Mouse (Mus musculus) CH12.LX (cell line): ENCODE results near the gene Mob3b. TPM values are rescaled to one million over a fixed set of nuclear protein-coding genes. Genes with fewer than 3 reads are reported as not detected.

Source experiments
- DNase-seq: peaks from one replicate; pipeline ENCODE4 v3.0.0-alpha.2; 2013; ENCODE audit errors: extremely low read depth
- H3K27ac ChIP-seq: 2 replicates; pipeline ENCODE4 v1.5.1; 2012; ENCODE audit warnings: low read depth, mild to moderate bottlenecking, control low read depth, moderate library complexity; ENCODE audit not compliant: insufficient read depth
- H3K27me3 ChIP-seq: replicated peaks from 2 replicates; pipeline ENCODE3; 2012; ENCODE audit warnings: inconsistent platforms
- H3K36me3 ChIP-seq, 2 experiments: replicated peaks in 1 of 2; 2 replicates each; pipeline versions ENCODE3 to v1.6.1; 2012; ENCODE audit warnings: inconsistent platforms in 1 of 2, low read length in 1 of 2, mild to moderate bottlenecking in 1 of 2, mixed read lengths in 1 of 2, moderate library complexity in 1 of 2; ENCODE audit not compliant: control insufficient read depth in 1 of 2, insufficient read depth in 1 of 2
- H3K4me1 ChIP-seq, 2 experiments: 2 replicates each; pipeline ENCODE4 v1.6.1; 2012; ENCODE audit warnings: inconsistent platforms in 1 of 2, moderate library complexity in 1 of 2; ENCODE audit not compliant: insufficient read depth in 2 of 2, control insufficient read depth in 1 of 2
- H3K4me2 ChIP-seq: 2 replicates; pipeline ENCODE4 v1.6.1; 2012; ENCODE audit warnings: low read depth, mild to moderate bottlenecking, control low read depth; ENCODE audit not compliant: poor library complexity, insufficient read depth, severe bottlenecking
- H3K4me3 ChIP-seq, 3 experiments: fragments of 150-350 bp in 1 of 3; sonication (generic) in 1 of 3; replicated peaks in 1 of 3; 2 replicates each; pipeline versions ENCODE3 to v1.5.1; 2011 to 2012; ENCODE audit warnings: low read depth in 2 of 3, low read length in 2 of 3, mild to moderate bottlenecking in 2 of 3, moderate library complexity in 2 of 3, control low read depth in 1 of 3, improper control_type of control experiment in 1 of 3, inconsistent platforms in 1 of 3, mixed read lengths in 1 of 3; ENCODE audit not compliant: poor library complexity in 1 of 3
- H3K79me2 ChIP-seq: replicated peaks from 2 replicates; pipeline ENCODE4 v1.6.1; 2012; ENCODE audit warnings: mild to moderate bottlenecking, moderate library complexity; ENCODE audit not compliant: control insufficient read depth, poor library complexity, insufficient read depth, severe bottlenecking; ENCODE audit errors: extremely low read depth
- H3K9ac ChIP-seq: 2 replicates; pipeline ENCODE4 v1.6.1; 2012; ENCODE audit warnings: low read depth, mild to moderate bottlenecking, control low read depth, moderate library complexity; ENCODE audit not compliant: insufficient read depth
- H3K9me3 ChIP-seq: replicated peaks from 2 replicates; pipeline ENCODE3; 2012; ENCODE audit warnings: low read length, inconsistent platforms, mixed read lengths
- CHD2 ChIP-seq: IDR thresholded peaks from 2 replicates; pipeline ENCODE4 v1.6.1; 2011; ENCODE audit warnings: low read length, improper control_type of control experiment
- E2F4 ChIP-seq: IDR thresholded peaks from 2 replicates; pipeline ENCODE4 v1.6.1; 2011; ENCODE audit warnings: low read depth, low read length, improper control_type of control experiment; ENCODE audit not compliant: insufficient replicate concordance
- ELF1 ChIP-seq: IDR thresholded peaks from 2 replicates; pipeline ENCODE4 v1.6.1; 2014; ENCODE audit warnings: low read depth, mild to moderate bottlenecking, inconsistent platforms, low read length, improper control_type of control experiment
- EP300 ChIP-seq: IDR thresholded peaks from 2 replicates; pipeline ENCODE4 v1.6.1; 2011; ENCODE audit warnings: low read length, improper control_type of control experiment
- ETS1 ChIP-seq: conservative IDR thresholded peaks from 2 replicates; pipeline ENCODE4 v1.6.1; 2012; ENCODE audit warnings: low read depth, mild to moderate bottlenecking, inconsistent platforms, low read length, improper control_type of control experiment, moderate library complexity
- GABPA ChIP-seq: IDR thresholded peaks from 2 replicates; pipeline ENCODE4 v1.6.1; 2012; ENCODE audit warnings: low read depth, low read length, improper control_type of control experiment, inconsistent platforms; ENCODE audit not compliant: insufficient replicate concordance
- IRF4 ChIP-seq: IDR thresholded peaks from 2 replicates; pipeline ENCODE4 v1.6.1; 2014; ENCODE audit warnings: low read depth, mild to moderate bottlenecking, inconsistent platforms, low read length, improper control_type of control experiment
- JUN ChIP-seq: IDR thresholded peaks from 2 replicates; pipeline ENCODE4 v1.6.1; 2011; ENCODE audit warnings: low read depth, mild to moderate bottlenecking, low read length, improper control_type of control experiment, moderate library complexity; ENCODE audit not compliant: insufficient read depth
- MAZ ChIP-seq: IDR thresholded peaks from 2 replicates; pipeline ENCODE4 v1.6.1; 2012; ENCODE audit warnings: low read depth, mild to moderate bottlenecking, inconsistent platforms, low read length, improper control_type of control experiment, moderate library complexity
- MEF2A ChIP-seq: IDR thresholded peaks from 2 replicates; pipeline ENCODE4 v1.6.1; 2014; ENCODE audit warnings: low read depth, mild to moderate bottlenecking, inconsistent platforms, low read length, improper control_type of control experiment, borderline replicate concordance
- MXI1 ChIP-seq: IDR thresholded peaks from 2 replicates; pipeline ENCODE4 v1.6.1; 2011; ENCODE audit warnings: mild to moderate bottlenecking, low read depth, low read length, improper control_type of control experiment
- MYC ChIP-seq: IDR thresholded peaks from 2 replicates; pipeline ENCODE4 v1.6.1; 2011; ENCODE audit warnings: low read depth, mild to moderate bottlenecking, improper control_type of control experiment, low read length
- NELFE ChIP-seq: IDR thresholded peaks from 2 replicates; pipeline ENCODE4 v1.6.1; 2011; ENCODE audit warnings: low read depth, low read length, improper control_type of control experiment
- NRF1 ChIP-seq: IDR thresholded peaks from 2 replicates; pipeline ENCODE4 v1.6.1; 2014; ENCODE audit warnings: low read depth, mild to moderate bottlenecking, inconsistent platforms, low read length, improper control_type of control experiment, moderate library complexity
- PAX5 ChIP-seq: IDR thresholded peaks from 2 replicates; pipeline ENCODE4 v1.6.1; 2012; ENCODE audit warnings: low read length, inconsistent platforms, mixed read lengths
- POLR2A ChIP-seq: IDR thresholded peaks from 2 replicates; pipeline ENCODE4 v1.6.1; 2011; ENCODE audit warnings: low read depth, mild to moderate bottlenecking, improper control_type of control experiment, low read length
- SMC3 ChIP-seq: IDR thresholded peaks from 2 replicates; pipeline ENCODE4 v1.6.1; 2011; ENCODE audit warnings: low read depth, low read length, improper control_type of control experiment
- TBP ChIP-seq: conservative IDR thresholded peaks from 2 replicates; pipeline ENCODE4 v1.6.1; 2011; ENCODE audit warnings: low read depth, low read length, improper control_type of control experiment
- UBTF ChIP-seq: IDR thresholded peaks from 2 replicates; pipeline ENCODE4 v1.6.1; 2012; ENCODE audit warnings: low read depth, mild to moderate bottlenecking, inconsistent platforms, low read length, improper control_type of control experiment, moderate library complexity
- ZC3H11A ChIP-seq: IDR thresholded peaks from 2 replicates; pipeline ENCODE4 v1.6.1; 2012; ENCODE audit warnings: low read depth, mild to moderate bottlenecking, inconsistent platforms, low read length, improper control_type of control experiment
- ZKSCAN1 ChIP-seq: IDR thresholded peaks from 2 replicates; pipeline ENCODE4 v1.6.1; 2012; ENCODE audit warnings: low read depth, inconsistent platforms, low read length, improper control_type of control experiment, borderline replicate concordance
- ZMIZ1 ChIP-seq: IDR thresholded peaks from 2 replicates; pipeline ENCODE4 v1.6.1; 2012; ENCODE audit warnings: low read depth, mild to moderate bottlenecking, inconsistent platforms, low read length, improper control_type of control experiment
- dilution Hi-C: fragments of 300-500 bp; cut with MboI; formaldehyde crosslinking; loops from 2 replicates; pipeline ENCODE4 v1.14.3; 2020; ENCODE audit warnings: low sequenced_read_pairs; ENCODE audit not compliant: extremely low pct_unique_long_range_greater_than_20kb, extremely low pct_ligation_motif_present
- in situ Hi-C: fragments of 300-500 bp; cut with MboI; formaldehyde crosslinking; loops from 3 replicates; pipeline ENCODE4 v1.14.3; 2019; ENCODE audit warnings: low sequenced_read_pairs, low pct_ligation_motif_present, low pct_unique_long_range_greater_than_20kb, mixed read lengths
- polyA plus RNA-seq: library from polyadenylated mRNA; unstranded; fragments of >175 nt; gene quantifications from 2 replicates; pipeline ENCODE4 v1.2.1, GENCODE M21; 2012; ENCODE audit warnings: low read depth; ENCODE audit not compliant: insufficient read length
- total RNA-seq, 2 experiments: library from RNA; depleted of rRNA; stranded (reverse); fragments of 300-350 nt in 1 of 2; fragments of >200 nt in 1 of 2; gene quantifications; 2 replicates each; pipeline ENCODE4 v1.2.3; 2012 to 2014

Gene Mob3b
- total and polyA plus RNA-seq, 3 experiments = 3.5 to 11.7 (median 11.0) TPM

GRCm38 (mm10) chr4:35092457-35092856 lies 64.8 kb downstream of the Mob3b start:
- Histone ChIP-seq H3K4me1 (peaks cover 12 to 34% of the 10 kb centered on the region in 2 experiments), H3K4me3 (no peak overlapping the region), H3K27me3 (no peaks in the 10 kb centered on the region), H3K79me2 (no peaks in the 10 kb centered on the region; the same call in 1 of the 2 replicates), H3K4me2 (no peak overlapping the region), H3K9me3 (no peaks in the 10 kb centered on the region), H3K36me3 (peaks cover 0 to 22% of the 10 kb centered on the region in 2 experiments), H3K27ac (no peak overlapping the region), H3K9ac (no peak overlapping the region)
- dilution Hi-C loops = no loop called here
- in situ Hi-C loops = no loop called here
- no peak for TF ChIP-seq ZMIZ1
- TF ChIP-seq UBTF = no peak
- TF ChIP-seq NELFE = no peak
- no peak for TF ChIP-seq IRF4
- no peak for TF ChIP-seq NRF1
- no peak for TF ChIP-seq EP300
- no peak for TF ChIP-seq JUN
- TF ChIP-seq PAX5 = no peak
- TF ChIP-seq ZC3H11A = no peak
- no peak for TF ChIP-seq E2F4
- TF ChIP-seq MYC = no peak
- TF ChIP-seq POLR2A = no peak
- TF ChIP-seq ZKSCAN1 = no peak
- no peak for TF ChIP-seq GABPA
- no peak for TF ChIP-seq MXI1
- TF ChIP-seq ELF1 = no peak
- no peak for TF ChIP-seq MEF2A
- TF ChIP-seq SMC3 = no peak
- no peak for DNase-seq

- Histone ChIP-seq H3K36me3 (peaks cover 0 to 24% of the 10 kb centered on the region in 2 experiments), H3K79me2 (no peaks in the 10 kb centered on the region; the same call in 1 of the 2 replicates), H3K27ac (no peak overlapping the region), H3K4me3 (no peak overlapping the region), H3K9me3 (no peaks in the 10 kb centered on the region), H3K9ac (no peak overlapping the region), H3K4me1 (peaks cover under 1 to 28% of the 10 kb centered on the region in 2 experiments; a peak in 3 of 4 replicates), H3K27me3 (no peaks in the 10 kb centered on the region), H3K4me2 (no peak overlapping the region)
- in situ Hi-C loops (no loop called here), dilution Hi-C loops (no loop called here)
- DNase-seq = no peak
- no peak for TF ChIP-seq MAZ
- no peak for TF ChIP-seq ETS1
- TF ChIP-seq CHD2 = no peak
- TF ChIP-seq ZKSCAN1 = no peak
- no peak for TF ChIP-seq TBP
Observed at GRCm38 (mm10) chr4:35091157-35091784, 66.0 kb downstream of the Mob3b start.
